Mouse (Mus musculus): ENCODE results near the gene Slc25a42.
"Not testable (repeated sequence)": the region's sequence is repeated elsewhere in the genome, so short reads cannot be mapped to it uniquely, and the experiment has no call there.

The Slc25a42 gene

GRCm38 (mm10) chr8:70212112-70213055, at the start of gene Slc25a42:
Gene Slc25a42, minus strand, starts transcription at chr8:70212305.
- DNase-seq (ENCODE audit: low read depth, low spot score) = peak; percentile 98

- DNase-seq (ENCODE audit: low read depth, low spot score) = no peak
Measured at GRCm38 (mm10) chr8:70259043-70259442, 46.9 kb upstream of the Slc25a42 start.

GRCm38 (mm10) chr8:70258600-70258999, 46.5 kb upstream of the Slc25a42 start:
- no peak for DNase-seq (ENCODE audit: low read depth, low spot score)

DNA sequence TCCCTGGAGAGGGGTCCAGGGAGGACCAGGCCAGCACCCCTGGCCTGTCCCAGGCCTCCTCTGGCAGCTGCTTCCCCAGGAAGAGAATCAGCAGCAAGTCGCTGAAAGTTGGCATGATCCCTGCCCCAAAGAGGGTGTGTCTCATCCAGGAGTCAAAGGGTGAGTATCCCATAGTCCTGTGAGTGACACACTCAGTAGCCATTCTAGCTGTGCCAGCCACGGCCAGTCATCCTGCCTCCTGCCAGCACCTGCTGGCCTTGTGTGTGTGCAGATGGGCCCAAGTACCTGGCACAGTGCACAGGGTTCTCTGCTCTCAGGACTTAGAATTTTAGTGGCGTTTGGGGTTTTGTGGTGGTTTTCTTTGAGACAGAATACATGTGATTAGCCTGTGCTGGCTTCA, 45.4 kb upstream of the Slc25a42 start:
- DNase-seq (ENCODE audit: low read depth, low spot score) = no peak

DNA sequence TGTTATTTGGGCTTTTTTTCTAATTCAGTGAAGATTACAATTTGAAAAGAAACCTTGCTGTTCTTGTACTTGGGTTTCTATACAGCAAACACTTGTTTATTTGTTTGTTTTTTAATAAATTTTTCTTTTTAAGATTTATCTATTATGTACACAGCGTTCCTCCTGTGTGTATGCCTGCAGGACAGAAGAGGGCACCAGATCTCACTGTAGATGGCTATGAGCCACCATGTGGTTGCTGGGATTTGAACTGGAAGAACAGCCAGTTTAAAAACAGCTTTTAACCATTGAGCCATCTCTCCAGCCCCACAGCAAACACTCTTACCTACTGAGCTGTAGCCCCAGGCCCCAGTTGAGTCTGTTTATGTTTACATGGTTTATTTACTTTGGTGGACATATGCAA, 42.5 kb upstream of the Slc25a42 start:
- no peak for DNase-seq (ENCODE audit: low read depth, low spot score)

GRCm38 (mm10) chr8:70247841-70248240, 35.7 kb upstream of the Slc25a42 start:
- DNase-seq (ENCODE audit: low read depth, low spot score) = peak; percentile 61

GRCm38 (mm10) chr8:70246622-70247021, 34.5 kb upstream of the Slc25a42 start:
- DNase-seq (ENCODE audit: low read depth, low spot score) = no peak

DNA sequence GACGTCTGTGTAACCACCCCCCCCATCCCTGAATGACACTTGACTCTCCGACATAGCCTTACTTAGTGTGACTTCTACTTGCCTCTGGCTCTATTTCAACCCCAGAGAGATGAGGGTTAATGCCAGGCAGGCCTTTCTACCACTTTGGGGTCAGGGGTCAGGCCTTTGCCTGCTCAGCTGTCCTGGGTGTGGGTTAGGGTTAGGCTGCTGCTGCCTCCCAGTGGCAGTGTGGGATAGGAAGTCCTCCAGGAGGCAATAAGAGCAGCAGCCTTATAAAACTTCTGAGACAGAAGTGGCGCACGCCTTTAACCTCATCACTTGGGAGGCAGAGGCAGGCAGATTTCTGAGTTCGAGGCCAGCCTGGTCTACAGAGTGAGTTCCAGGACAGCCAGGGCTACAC, 28.5 kb upstream of the Slc25a42 start:
- no peak for DNase-seq (ENCODE audit: low read depth, low spot score)

DNA sequence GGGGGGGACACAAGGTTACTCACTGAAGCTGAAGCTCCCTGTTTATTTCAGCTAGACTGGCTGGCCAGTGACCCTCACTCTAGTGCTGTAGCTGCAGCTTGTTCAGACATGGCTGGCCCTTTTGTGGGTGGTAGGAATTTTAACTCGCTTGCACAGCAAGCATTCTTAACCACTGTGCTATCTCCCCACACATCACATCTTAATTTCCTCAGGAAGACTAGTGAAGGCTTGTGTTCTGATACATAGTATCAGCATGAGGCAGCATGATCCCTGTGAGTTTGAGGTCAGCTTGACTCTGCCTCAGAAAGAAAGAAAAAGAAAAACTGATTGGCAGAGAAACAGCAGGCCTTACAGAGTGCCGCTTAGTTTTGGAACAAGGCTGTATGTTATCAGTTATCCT, 25.7 kb upstream of the Slc25a42 start:
- DNase-seq (ENCODE audit: low read depth, low spot score) = no peak

- no peak for DNase-seq (ENCODE audit: low read depth, low spot score)
Measured at GRCm38 (mm10) chr8:70234781-70235128, 22.6 kb upstream of the Slc25a42 start.

DNA sequence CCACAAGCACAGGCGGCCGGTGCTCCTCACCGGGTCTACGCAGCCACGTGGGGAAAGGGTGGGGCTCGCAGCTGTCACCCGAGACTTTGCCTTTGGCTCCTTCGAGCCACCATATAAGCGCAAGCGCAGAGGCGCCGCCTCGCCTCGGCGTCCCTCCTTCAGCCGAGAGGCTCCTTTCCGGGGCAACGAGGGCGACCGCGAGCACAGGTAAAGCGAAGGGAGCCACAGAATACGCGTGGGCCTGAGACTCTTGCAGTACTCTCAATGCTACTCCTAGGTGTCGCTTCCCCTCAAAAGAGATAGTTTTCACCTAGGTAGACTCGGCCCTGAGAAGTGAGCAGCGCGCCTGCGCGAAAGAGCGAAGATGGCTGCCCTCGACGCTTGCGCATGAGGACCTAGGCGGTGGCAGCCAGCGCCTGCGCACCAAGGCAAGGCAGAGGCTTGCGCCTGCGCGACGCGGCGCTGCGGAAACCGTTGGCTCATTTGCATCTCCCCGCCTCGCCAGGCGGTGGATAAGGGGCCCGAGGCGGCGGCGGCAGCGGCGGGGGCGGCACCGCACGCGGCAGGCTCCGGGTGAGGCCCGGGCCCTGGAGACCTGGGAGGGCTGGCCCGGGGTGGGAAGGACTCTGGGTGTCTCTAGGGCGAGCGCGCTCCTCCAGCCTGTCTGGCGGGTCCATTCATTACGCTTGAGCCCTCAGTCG, 22.1 kb upstream of the Slc25a42 start, which contains the start of the genes Sugp2 and Armc6:
TSS of gene Sugp2 (plus strand) at position 147 of the 701 bp plus-strand sequence.
TSS of gene Armc6 (minus strand) at position 387 of the 701 bp plus-strand sequence.
- DNase-seq (ENCODE audit: low read depth, low spot score) = peak; percentile 92

DNA sequence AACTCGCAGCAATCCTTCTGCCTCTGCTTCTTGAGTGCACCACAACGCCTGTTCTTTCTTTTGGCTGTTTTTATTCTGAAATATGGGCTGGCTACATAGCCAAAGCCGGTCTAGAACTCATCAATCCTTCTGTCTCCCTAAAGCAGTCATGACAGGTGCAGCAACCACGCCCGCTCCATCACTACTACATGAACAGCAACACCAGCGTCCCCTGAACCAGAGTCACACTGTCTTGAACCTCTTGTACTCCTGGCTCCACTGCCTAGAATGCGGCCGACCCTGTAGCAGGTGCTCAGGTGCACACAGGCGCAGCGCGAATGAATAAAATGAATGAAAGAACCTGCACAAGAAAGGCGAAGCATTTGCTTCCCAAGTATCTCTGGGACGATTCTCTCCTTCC, 21.5 kb upstream of the Slc25a42 start:
- no peak for DNase-seq (ENCODE audit: low read depth, low spot score)

DNA sequence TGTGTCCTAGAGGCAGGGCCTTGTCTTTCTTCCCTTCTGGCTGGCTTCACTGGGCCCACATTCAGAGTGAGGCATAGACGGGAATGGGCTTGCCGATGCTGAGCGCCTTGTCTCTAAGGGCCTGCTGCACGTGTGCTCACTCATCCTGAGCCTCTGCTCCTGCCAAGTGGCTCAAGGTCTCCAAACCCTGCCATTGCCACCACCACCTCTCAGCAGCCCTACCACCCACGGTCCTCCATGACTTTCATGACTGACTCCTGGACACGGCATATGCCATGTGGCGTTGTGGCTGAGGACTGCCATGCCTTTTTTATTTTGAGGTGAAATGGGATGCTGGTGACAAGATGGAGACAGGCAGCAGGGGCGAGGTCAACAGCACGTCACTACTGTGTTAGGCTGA, 18.7 kb upstream of the Slc25a42 start:
- DNase-seq (ENCODE audit: low read depth, low spot score) = no peak

DNA sequence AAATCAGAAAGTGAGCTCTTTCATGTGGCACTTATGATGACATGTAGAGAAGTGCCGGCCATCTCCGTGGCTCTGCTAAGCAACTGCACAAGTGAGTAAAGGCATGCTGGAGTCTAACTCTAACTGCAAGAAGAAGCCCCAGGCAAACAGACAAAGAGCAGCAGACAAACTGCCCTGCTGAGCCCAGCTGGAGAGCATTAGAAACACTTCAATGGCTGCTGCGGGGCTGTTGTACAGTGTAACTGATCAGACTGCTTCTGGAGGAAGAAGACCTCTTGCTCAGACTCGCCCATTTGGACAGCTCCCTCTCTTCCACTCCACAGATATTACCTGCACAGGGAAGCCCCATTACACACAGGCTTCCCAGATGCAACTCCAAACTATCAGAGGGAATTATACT, 15.9 kb upstream of the Slc25a42 start:
- no peak for DNase-seq (ENCODE audit: low read depth, low spot score)

DNA sequence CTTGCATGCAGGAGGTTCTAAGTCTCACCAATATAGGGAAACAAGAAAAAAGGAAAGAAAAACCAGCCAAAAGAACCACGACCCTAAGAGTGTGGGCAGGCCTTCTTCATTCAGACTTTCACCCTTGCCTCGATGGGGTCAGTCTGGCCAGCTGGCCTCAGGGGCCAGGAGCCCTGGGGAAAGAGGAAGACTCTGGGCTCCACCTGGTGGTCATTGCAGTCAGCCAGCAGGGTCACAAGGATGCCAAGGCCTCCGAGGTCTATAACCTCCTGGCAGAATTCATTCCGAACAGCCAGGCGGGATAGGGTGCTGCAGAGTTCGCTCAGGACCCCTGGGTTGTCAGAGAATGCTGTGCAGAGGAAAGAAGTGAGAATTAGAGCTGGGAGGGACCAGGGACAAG, 11.2 kb upstream of the Slc25a42 start:
- no peak for DNase-seq (ENCODE audit: low read depth, low spot score)

- no peak for DNase-seq (ENCODE audit: low read depth, low spot score)
Measured at GRCm38 (mm10) chr8:70222041-70222440, 9.9 kb upstream of the Slc25a42 start.

DNA sequence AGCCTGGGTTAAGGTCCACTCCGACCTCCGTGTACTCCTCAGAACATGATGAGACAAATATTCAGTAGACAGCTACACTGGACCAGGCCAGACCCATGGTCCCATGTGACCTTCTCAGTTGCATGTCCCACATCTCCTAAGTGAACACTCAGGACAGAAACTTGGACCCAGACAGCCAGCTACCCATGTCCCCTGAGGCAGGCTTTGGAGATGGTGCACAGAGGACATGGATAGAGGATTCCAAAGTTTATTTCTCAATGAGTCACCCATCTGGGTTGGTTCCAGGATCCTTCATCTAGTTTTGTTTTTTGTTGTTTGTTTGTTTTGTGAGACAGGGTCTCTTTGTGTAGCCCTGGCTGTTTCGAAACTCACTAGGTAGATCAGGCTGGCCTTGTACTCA, 8.8 kb upstream of the Slc25a42 start:
- DNase-seq (ENCODE audit: low read depth, low spot score) = no peak

DNA sequence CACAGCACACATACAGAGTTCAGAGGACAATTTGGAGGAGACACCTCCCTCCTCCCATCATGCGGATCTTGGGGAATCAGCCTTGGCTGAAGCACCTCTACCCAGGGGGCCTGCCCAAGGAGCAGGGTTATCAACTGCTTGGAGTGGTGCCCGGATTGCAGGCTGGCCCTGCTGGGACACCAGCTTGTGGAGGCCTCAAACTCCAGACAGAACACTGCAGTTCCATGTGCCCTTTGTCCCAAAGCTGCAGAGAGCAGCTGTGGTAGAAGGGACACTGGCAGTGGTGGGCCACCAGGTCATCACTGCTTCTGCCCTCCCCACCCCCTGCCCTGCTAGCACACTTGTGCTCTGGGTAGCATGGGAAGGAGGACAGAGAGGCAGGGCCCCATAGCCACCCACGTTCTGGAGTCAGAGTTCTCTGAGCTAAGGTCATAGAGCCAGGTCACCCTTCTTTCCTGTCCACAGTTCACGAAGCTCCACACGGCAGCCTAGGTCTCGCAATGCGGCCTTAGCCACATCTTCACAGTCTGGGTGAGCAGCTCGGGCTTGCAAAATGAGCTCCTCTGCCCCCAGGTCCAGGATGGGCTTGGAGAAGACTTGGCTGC, 8.2 kb upstream of the Slc25a42 start:
- DNase-seq (ENCODE audit: low read depth, low spot score) = no peak

DNA sequence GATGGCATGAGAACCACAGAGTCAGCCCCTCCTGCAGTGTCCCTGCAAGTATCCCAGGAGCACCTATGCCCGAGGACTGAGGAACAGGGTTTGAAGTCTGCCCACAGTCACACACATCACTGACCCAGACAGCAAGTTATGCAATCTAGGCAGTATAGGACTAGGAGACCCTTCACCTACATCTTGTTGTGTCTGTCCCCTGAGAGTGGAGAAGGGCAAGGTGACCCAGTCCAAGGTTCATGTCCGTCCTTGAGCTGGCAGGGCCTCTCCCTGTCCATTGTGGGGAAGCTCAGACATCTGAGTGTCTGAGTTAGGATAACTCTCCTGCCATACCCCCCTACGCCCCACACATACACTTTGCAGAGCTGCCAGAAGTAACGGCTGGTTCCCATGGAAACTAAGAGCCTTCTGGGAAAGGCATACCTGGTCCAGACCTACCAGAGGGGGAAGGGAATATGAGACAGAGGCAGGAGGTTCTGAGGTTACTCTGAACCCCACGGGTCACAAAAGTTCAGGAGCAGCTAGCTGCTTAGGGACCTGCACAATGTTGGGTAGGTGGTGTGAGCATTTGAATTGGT, 7.1 kb upstream of the Slc25a42 start:
- no peak for DNase-seq (ENCODE audit: low read depth, low spot score)

GRCm38 (mm10) chr8:70217441-70217840, 5.3 kb upstream of the Slc25a42 start:
- DNase-seq (ENCODE audit: low read depth, low spot score) = no peak

GRCm38 (mm10) chr8:70216566-70216965, 4.5 kb upstream of the Slc25a42 start:
- no peak for DNase-seq (ENCODE audit: low read depth, low spot score)

DNA sequence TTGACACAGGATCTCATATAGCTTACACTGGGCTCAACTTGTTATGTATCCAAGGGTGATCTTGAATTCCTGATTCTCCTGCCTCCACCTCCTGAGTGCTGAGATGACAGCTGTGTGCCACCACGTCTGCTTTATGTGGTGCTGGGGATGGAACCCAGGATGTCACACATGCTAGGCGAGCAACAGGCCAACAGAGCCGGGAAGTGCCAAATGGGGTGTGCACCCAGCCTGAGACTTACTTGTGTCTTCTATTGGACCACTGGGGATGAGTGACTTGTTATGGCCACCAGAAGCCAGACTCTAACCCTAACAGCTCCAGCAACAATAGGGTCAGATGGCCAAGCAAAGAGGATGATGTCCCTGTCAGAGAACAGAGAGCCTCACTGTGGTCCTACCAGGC, 4.1 kb upstream of the Slc25a42 start:
- not testable (repeated sequence) for DNase-seq (ENCODE audit: low read depth, low spot score)

Measured in retina, adult 2 months (tissue).